Mouse (Mus musculus) MEL (cell line): ENCODE measurements around the gene Cacng2.

ENCODE experiments used
- CHD1 ChIP-seq: IDR thresholded peaks from 2 replicates; pipeline ENCODE4 v1.6.1; 2012; ENCODE audit warnings: low read depth, mild to moderate bottlenecking, inconsistent platforms, low read length, improper control_type of control experiment
- CHD2 ChIP-seq: IDR thresholded peaks from 2 replicates; pipeline ENCODE4 v1.6.1; 2011; ENCODE audit warnings: low read length, improper control_type of control experiment
- CTCF ChIP-seq, 3 experiments: IDR thresholded peaks in 2 of 3; conservative IDR thresholded peaks in 1 of 3; 2 replicates each; pipeline ENCODE4 v1.5.1; 2011 to 2012; ENCODE audit warnings: low read length in 3 of 3, low read depth in 2 of 3, mild to moderate bottlenecking in 2 of 3, improper control_type of control experiment in 1 of 3, inconsistent platforms in 1 of 3, mixed read lengths in 1 of 3, moderate library complexity in 1 of 3; ENCODE audit not compliant: control insufficient read depth in 1 of 3, insufficient read depth in 1 of 3, poor library complexity in 1 of 3, severe bottlenecking in 1 of 3
- EP300 ChIP-seq, 2 experiments: IDR thresholded peaks; 2 replicates each; pipeline ENCODE4 v1.6.1; 2011; ENCODE audit warnings: improper control_type of control experiment in 2 of 2, low read length in 2 of 2, low read depth in 1 of 2, mild to moderate bottlenecking in 1 of 2
- GABPA ChIP-seq: IDR thresholded peaks from 2 replicates; pipeline ENCODE4 v1.6.1; 2012; ENCODE audit warnings: low read depth, mild to moderate bottlenecking, inconsistent platforms, low read length, improper control_type of control experiment, moderate library complexity
- GATA1 ChIP-seq: IDR thresholded peaks from 2 replicates; pipeline ENCODE4 v1.6.1; 2011; ENCODE audit warnings: low read depth, low read length, improper control_type of control experiment
- POLR2A ChIP-seq, 2 experiments: IDR thresholded peaks; 2 replicates each; pipeline ENCODE4 v1.6.1; 2011 to 2012; ENCODE audit warnings: low read length in 2 of 2, mild to moderate bottlenecking in 2 of 2, control low read depth in 1 of 2, improper control_type of control experiment in 1 of 2, low read depth in 1 of 2, moderate library complexity in 1 of 2; ENCODE audit not compliant: control insufficient read depth in 1 of 2, insufficient read depth in 1 of 2, poor library complexity in 1 of 2
- POLR2AphosphoS2 ChIP-seq: IDR thresholded peaks from 2 replicates; pipeline ENCODE4 v1.6.1; 2011; ENCODE audit warnings: low read length, improper control_type of control experiment
- TAL1 ChIP-seq: IDR thresholded peaks from 2 replicates; pipeline ENCODE4 v1.6.1; 2012; ENCODE audit warnings: mild to moderate bottlenecking, inconsistent platforms, low read length, moderate library complexity, mixed read lengths
- TCF12 ChIP-seq: IDR thresholded peaks from 2 replicates; pipeline ENCODE4 v1.6.1; 2014; ENCODE audit warnings: low read depth, mild to moderate bottlenecking, inconsistent platforms, low read length, improper control_type of control experiment, moderate library complexity
- UBTF ChIP-seq: IDR thresholded peaks from 2 replicates; pipeline ENCODE4 v1.6.1; 2012; ENCODE audit warnings: low read depth, mild to moderate bottlenecking, inconsistent platforms, low read length, improper control_type of control experiment, moderate library complexity, borderline replicate concordance; ENCODE audit not compliant: insufficient read depth
- USF2 ChIP-seq, 2 experiments: IDR thresholded peaks; 2 replicates each; pipeline ENCODE4 v1.6.1; 2011 to 2012; ENCODE audit warnings: improper control_type of control experiment in 2 of 2, low read length in 2 of 2, borderline replicate concordance in 1 of 2, inconsistent platforms in 1 of 2, low read depth in 1 of 2, mild to moderate bottlenecking in 1 of 2; ENCODE audit not compliant: insufficient read depth in 1 of 2
- ZC3H11A ChIP-seq: IDR thresholded peaks from 2 replicates; pipeline ENCODE4 v1.6.1; 2012; ENCODE audit warnings: low read depth, mild to moderate bottlenecking, inconsistent platforms, low read length, improper control_type of control experiment
- ZNF384 ChIP-seq: IDR thresholded peaks from 2 replicates; pipeline ENCODE4 v1.6.1; 2012; ENCODE audit warnings: low read depth, mild to moderate bottlenecking, inconsistent platforms, low read length, improper control_type of control experiment

DNA sequence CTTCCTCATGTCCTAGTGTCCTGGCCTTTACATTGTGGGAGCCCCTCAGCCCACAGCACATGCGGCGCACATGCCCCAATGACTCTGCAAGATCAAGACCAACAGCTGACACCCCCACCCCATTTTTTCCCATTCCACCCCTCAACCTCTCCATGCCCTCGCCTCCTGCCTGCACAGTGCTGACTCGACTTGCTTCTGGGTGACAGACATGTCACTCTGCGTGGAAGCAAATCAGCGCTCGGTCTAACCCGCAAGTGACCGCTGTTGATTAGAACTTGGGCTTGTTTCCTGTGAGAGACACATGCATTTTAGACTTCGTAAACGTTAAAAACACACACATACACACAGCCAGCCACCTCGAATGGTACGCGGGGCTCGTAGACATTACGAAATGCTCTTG, 2.1 kb downstream of the Cacng2 start:
- TF ChIP-seq POLR2AphosphoS2 (no peak), CTCF (IDR thresholded peaks at IDR 0.05 in 2 of 3, conservative IDR thresholded peaks at IDR 0.05 in 1 of 3; ENCODE audit: control insufficient read depth in 1 of 3, insufficient read depth in 1 of 3, low read depth in 2 of 3, low read length in 3 of 3, poor library complexity in 1 of 3, severe bottlenecking in 1 of 3) (no peak), ZNF384 (no peak), CHD2 (no peak), TAL1 (no peak), USF2 (IDR thresholded peaks at IDR 0.05; ENCODE audit: borderline replicate concordance in 1 of 2, insufficient read depth in 1 of 2, low read depth in 1 of 2, low read length in 2 of 2) (no peak), GATA1 (no peak), CHD1 (no peak), POLR2A (IDR thresholded peaks at IDR 0.05; ENCODE audit: control insufficient read depth in 1 of 2, insufficient read depth in 1 of 2, low read depth in 1 of 2, low read length in 2 of 2, poor library complexity in 1 of 2) (no peak), UBTF (no peak), EP300 (IDR thresholded peaks at IDR 0.05; ENCODE audit: low read depth in 1 of 2, low read length in 2 of 2) (no peak), TCF12 (no peak), ZC3H11A (no peak), GABPA (no peak)
